Mouse (Mus musculus) brain, adult 2 months (tissue): ENCODE measurements around the gene Jag1.

ENCODE experiments used
- DNase-seq: peaks from one replicate; pipeline ENCODE4 v3.0.0; 2011; ENCODE audit warnings: low read depth, low spot score

Gene Jag1

GRCm38 (mm10) chr2:137116025-137116674 is at the start of gene Jag1:
TSS of gene Jag1 (minus strand) at chr2:137116644.
- no peak for DNase-seq

- no peak for DNase-seq
Measured at GRCm38 (mm10) chr2:137156018-137156417, 39.6 kb upstream of the Jag1 start.

- DNase-seq, result no peak
Measured at GRCm38 (mm10) chr2:137153825-137154224, 37.4 kb upstream of the Jag1 start.

- no peak for DNase-seq
Measured at GRCm38 (mm10) chr2:137153172-137153667, 36.8 kb upstream of the Jag1 start.

GRCm38 (mm10) chr2:137150953-137151352 is 34.5 kb upstream of the Jag1 start:
- DNase-seq, result no peak

- no peak for DNase-seq
Measured at GRCm38 (mm10) chr2:137146938-137147666, 30.7 kb upstream of the Jag1 start.

GRCm38 (mm10) chr2:137138063-137138462 is 21.6 kb upstream of the Jag1 start:
- no peak for DNase-seq

GRCm38 (mm10) chr2:137134035-137134434 is 17.6 kb upstream of the Jag1 start:
- DNase-seq, result no peak

GRCm38 (mm10) chr2:137124861-137125260 is 8.4 kb upstream of the Jag1 start:
- no peak for DNase-seq

- DNase-seq, result peak; percentile 60
Measured at GRCm38 (mm10) chr2:137117321-137117690, 862 bp upstream of the Jag1 start.

- DNase-seq, result peak; percentile 84
Measured at GRCm38 (mm10) chr2:137116675-137117320, 354 bp upstream of the Jag1 start.

- DNase-seq, result no peak
Measured at GRCm38 (mm10) chr2:137115241-137116024, 1.0 kb downstream of the Jag1 start.

- peak; percentile 82 for DNase-seq
Measured at GRCm38 (mm10) chr2:137114248-137115096, 2.0 kb downstream of the Jag1 start.

- DNase-seq, result no peak
Measured at GRCm38 (mm10) chr2:137113288-137114061, 3.0 kb downstream of the Jag1 start.

- no peak for DNase-seq
Measured at GRCm38 (mm10) chr2:137110214-137110898, 6.1 kb downstream of the Jag1 start.

GRCm38 (mm10) chr2:137109321-137110213 is 6.9 kb downstream of the Jag1 start:
- no peak for DNase-seq

- no peak for DNase-seq
Measured at GRCm38 (mm10) chr2:137107946-137108345, 8.5 kb downstream of the Jag1 start.

- DNase-seq, result no peak
Measured at GRCm38 (mm10) chr2:137107203-137107602, 9.2 kb downstream of the Jag1 start.
